Mouse (Mus musculus) limb, embryonic 15.5 days (tissue): ENCODE results near the gene Tnfrsf12a. TPM values are rescaled to one million over a fixed set of nuclear protein-coding genes. Genes with fewer than 3 reads are reported as not detected.

Source experiments
- ATAC-seq: fragments of 200-750 bp; cut with Nextera tagmentation; 2 replicates; pipeline ENCODE4 v1.8.0; 2017; ENCODE audit warnings: low read depth, moderate TSS enrichment; ENCODE audit not compliant: insufficient number of reproducible peaks, low FRiP score, low TSS enrichment
- H3K27ac ChIP-seq: fragments of 300-500 bp; sonication (generic); 2 replicates; pipeline ENCODE4 v1.5.1; 2015; ENCODE audit warnings: moderate library complexity, mild to moderate bottlenecking, inconsistent platforms
- H3K27me3 ChIP-seq: fragments of 300-500 bp; sonication (generic); 2 replicates; pipeline ENCODE4 v1.6.1; 2015; ENCODE audit warnings: inconsistent platforms
- H3K36me3 ChIP-seq: fragments of 300-500 bp; sonication (generic); 2 replicates; pipeline ENCODE4 v1.6.1; 2015; ENCODE audit warnings: inconsistent platforms
- H3K4me1 ChIP-seq: fragments of 300-500 bp; sonication (generic); 2 replicates; pipeline ENCODE4 v1.6.1; 2015; ENCODE audit warnings: inconsistent platforms
- H3K4me2 ChIP-seq: fragments of 300-500 bp; sonication (generic); 2 replicates; pipeline ENCODE4 v1.6.1; 2015; ENCODE audit warnings: mild to moderate bottlenecking, inconsistent platforms
- H3K4me3 ChIP-seq: fragments of 300-500 bp; sonication (generic); 2 replicates; pipeline ENCODE4 v1.5.1; 2015; ENCODE audit warnings: mild to moderate bottlenecking, inconsistent platforms
- H3K9ac ChIP-seq: fragments of 300-500 bp; sonication (generic); 2 replicates; pipeline ENCODE4 v1.6.1; 2015; ENCODE audit warnings: inconsistent platforms
- H3K9me3 ChIP-seq: fragments of 300-500 bp; sonication (generic); 2 replicates; pipeline ENCODE4 v1.6.1; 2016; ENCODE audit warnings: inconsistent platforms
- WGBS: fragments of 180-500 bp; shearing (Covaris S2); methylation state at CpG from one replicate; pipeline ENCODE4 v1.1.7; 2015; 5-methylcytosine and 5-hydroxymethylcytosine counted together
- polyA plus RNA-seq: library from polyadenylated mRNA; unstranded; fragments of >200 nt; fragmentation: Nextera tagmentation; extraction: Ambion mirVana; gene quantifications from 2 replicates; pipeline ENCODE4 v1.2.1, GENCODE M21; 2015

Gene Tnfrsf12a
- polyA plus RNA-seq, 1 experiment from 2014 or later = 28.0 TPM

DNA sequence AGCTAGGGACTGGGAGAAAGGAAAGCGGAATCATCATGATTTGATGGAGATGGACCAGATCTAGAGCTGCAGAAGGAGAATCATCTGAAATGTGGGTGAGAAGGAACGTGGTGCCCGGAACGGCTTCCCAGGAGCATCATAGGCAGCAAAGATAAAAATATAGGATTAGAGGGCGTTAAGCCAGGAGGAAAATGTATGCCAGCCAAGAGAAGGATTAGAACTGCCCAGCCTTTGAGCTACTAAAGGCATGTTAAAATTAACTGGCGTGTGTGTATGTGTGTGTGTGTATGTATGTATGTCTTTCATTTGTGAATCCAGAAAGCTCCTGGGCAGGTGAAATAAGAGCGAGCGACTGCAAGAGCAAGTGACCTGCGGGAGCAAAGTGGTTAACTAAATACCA is 26.0 kb upstream of the Tnfrsf12a start:
- no peak overlapping the region for H3K4me3 ChIP-seq
- 86% methylated on average over 9 of the region's 9 CpGs for WGBS
- H3K27ac ChIP-seq = no peak overlapping the region
- H3K9me3 ChIP-seq = no peaks in the 10 kb centered on the region
- peaks cover 21% of the 10 kb centered on the region for H3K4me1 ChIP-seq
- no peak for ATAC-seq
- no peak overlapping the region for H3K4me2 ChIP-seq
- H3K9ac ChIP-seq = no peak overlapping the region
- H3K36me3 ChIP-seq = no peaks in the 10 kb centered on the region
- peaks cover 38% of the 10 kb centered on the region for H3K27me3 ChIP-seq

DNA sequence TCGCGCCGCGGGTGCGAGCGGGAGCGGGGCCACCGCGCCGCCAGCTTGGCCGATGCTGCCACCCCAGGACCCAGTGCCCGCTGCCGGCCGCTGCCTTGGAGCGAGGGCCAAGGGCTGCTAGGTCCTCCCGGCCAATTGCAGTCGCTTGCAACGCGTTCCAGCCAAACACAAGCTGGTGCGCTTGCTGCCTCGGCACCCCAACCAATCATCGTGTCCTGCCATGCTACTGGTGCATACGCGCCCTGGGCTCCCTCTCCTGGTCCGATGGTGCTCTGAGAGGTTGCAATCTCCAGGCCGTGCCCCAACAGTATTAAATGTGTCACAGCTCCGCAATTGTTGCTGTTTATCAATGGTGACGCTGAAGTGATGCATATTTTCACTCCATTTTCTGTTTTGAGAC is 22.8 kb upstream of the Tnfrsf12a start:
- Histone ChIP-seq H3K4me1 (peaks cover 16% of the 10 kb centered on the region), H3K9ac (peak overlapping the region; percentile 33; the same call in 1 of the 2 replicates), H3K4me2 (peak overlapping the region; percentile 100), H3K27ac (no peak overlapping the region), H3K9me3 (no peaks in the 10 kb centered on the region), H3K4me3 (peak overlapping the region; percentile 60), H3K27me3 (peaks cover 41% of the 10 kb centered on the region), H3K36me3 (no peaks in the 10 kb centered on the region)
- peak; percentile 85 for ATAC-seq
- WGBS = under 1% methylated on average over 25 of the region's 28 CpGs

- no peaks in the 10 kb centered on the region for H3K9me3 ChIP-seq
- peak overlapping the region; percentile 100 for H3K4me2 ChIP-seq
- H3K4me3 ChIP-seq = peak overlapping the region; percentile 60
- peak; percentile 35; the same call in 1 of the 2 replicates for ATAC-seq
- WGBS = 1% methylated on average over 85 of the region's 101 CpGs
- peak overlapping the region; percentile 33 for H3K9ac ChIP-seq
- peaks cover 13% of the 10 kb centered on the region for H3K4me1 ChIP-seq
- H3K27me3 ChIP-seq = peaks cover 41% of the 10 kb centered on the region
- H3K27ac ChIP-seq = no peak overlapping the region
- H3K36me3 ChIP-seq = no peaks in the 10 kb centered on the region
Observed at GRCm38 (mm10) chr17:23699131-23700077, 22.1 kb upstream of the Tnfrsf12a start.

GRCm38 (mm10) chr17:23695801-23696200 is 18.5 kb upstream of the Tnfrsf12a start:
- peaks cover 13% of the 10 kb centered on the region for H3K4me1 ChIP-seq
- H3K4me3 ChIP-seq = no peak overlapping the region
- H3K9me3 ChIP-seq = no peaks in the 10 kb centered on the region
- no peak overlapping the region for H3K27ac ChIP-seq
- no peak for ATAC-seq
- H3K4me2 ChIP-seq = no peak overlapping the region
- WGBS = 10% methylated on average over 3 of the region's 3 CpGs
- H3K27me3 ChIP-seq = peaks cover 30% of the 10 kb centered on the region
- no peak overlapping the region for H3K9ac ChIP-seq
- H3K36me3 ChIP-seq = no peaks in the 10 kb centered on the region

GRCm38 (mm10) chr17:23694491-23694890 is 17.2 kb upstream of the Tnfrsf12a start:
- Histone ChIP-seq H3K4me2 (no peak overlapping the region), H3K4me3 (no peak overlapping the region), H3K36me3 (no peaks in the 10 kb centered on the region), H3K4me1 (peaks cover 4% of the 10 kb centered on the region), H3K27ac (no peak overlapping the region), H3K9me3 (no peaks in the 10 kb centered on the region), H3K27me3 (peaks cover 18% of the 10 kb centered on the region), H3K9ac (no peak overlapping the region)
- ATAC-seq = no peak
- 40% methylated on average over 1 of the region's 1 CpGs for WGBS

GRCm38 (mm10) chr17:23683856-23684672 is 6.8 kb upstream of the Tnfrsf12a start, which contains the start of gene Cldn9:
Gene Cldn9, minus strand, starts transcription at chr17:23684026.
- 16% methylated on average over 15 of the region's 15 CpGs for WGBS
- H3K4me3 ChIP-seq = peak within 1 kb of the TSS; percentile 19
- no peaks in the 10 kb centered on the region for H3K9me3 ChIP-seq
- H3K4me2 ChIP-seq = peak within 1 kb of the TSS; percentile 31
- no peaks in the 10 kb centered on the region for H3K36me3 ChIP-seq
- peaks cover 25% of the 10 kb centered on the region for H3K4me1 ChIP-seq
- ATAC-seq = peak; percentile 50; the same call in 1 of the 2 replicates
- no peak within 1 kb of the TSS for H3K27ac ChIP-seq
- H3K9ac ChIP-seq = no peak within 1 kb of the TSS
- peaks cover 42% of the 10 kb centered on the region for H3K27me3 ChIP-seq

GRCm38 (mm10) chr17:23683226-23683625 is 6.0 kb upstream of the Tnfrsf12a start:
- peaks cover 29% of the 10 kb centered on the region for H3K4me1 ChIP-seq
- 23% methylated on average over 15 of the region's 15 CpGs for WGBS
- peaks cover 49% of the 10 kb centered on the region for H3K27me3 ChIP-seq
- H3K9ac ChIP-seq = no peak overlapping the region
- no peak for ATAC-seq
- H3K4me3 ChIP-seq = peak overlapping the region; percentile 19
- H3K4me2 ChIP-seq = peak overlapping the region; percentile 31
- no peaks in the 10 kb centered on the region for H3K9me3 ChIP-seq
- no peak overlapping the region for H3K27ac ChIP-seq
- no peaks in the 10 kb centered on the region for H3K36me3 ChIP-seq

DNA sequence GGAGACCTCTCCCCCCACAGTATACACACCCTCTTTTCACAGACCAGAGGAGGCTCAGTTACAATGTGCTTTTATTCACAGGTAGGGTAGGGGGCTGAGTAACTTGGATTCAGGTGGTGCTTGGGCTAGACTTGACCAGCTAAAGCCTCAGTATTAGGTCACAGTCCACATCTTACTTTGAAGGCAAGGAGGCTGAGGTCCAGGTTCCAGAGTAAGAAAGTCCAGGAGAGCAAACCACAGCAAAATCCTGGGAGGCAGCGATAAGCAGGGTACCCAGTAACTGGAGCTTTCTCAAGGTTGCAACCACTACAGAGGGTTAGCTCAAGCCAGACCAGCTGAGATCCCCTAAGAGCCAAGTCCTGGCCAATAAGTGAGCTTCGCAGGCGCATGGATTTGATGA is 5.3 kb upstream of the Tnfrsf12a start:
- no peaks in the 10 kb centered on the region for H3K9me3 ChIP-seq
- H3K4me1 ChIP-seq = peaks cover 32% of the 10 kb centered on the region
- no peak for ATAC-seq
- peaks cover 49% of the 10 kb centered on the region for H3K27me3 ChIP-seq
- H3K27ac ChIP-seq = no peak overlapping the region
- WGBS = 71% methylated on average over 3 of the region's 3 CpGs
- H3K4me3 ChIP-seq = no peak overlapping the region
- no peaks in the 10 kb centered on the region for H3K36me3 ChIP-seq
- no peak overlapping the region for H3K4me2 ChIP-seq
- H3K9ac ChIP-seq = no peak overlapping the region

DNA sequence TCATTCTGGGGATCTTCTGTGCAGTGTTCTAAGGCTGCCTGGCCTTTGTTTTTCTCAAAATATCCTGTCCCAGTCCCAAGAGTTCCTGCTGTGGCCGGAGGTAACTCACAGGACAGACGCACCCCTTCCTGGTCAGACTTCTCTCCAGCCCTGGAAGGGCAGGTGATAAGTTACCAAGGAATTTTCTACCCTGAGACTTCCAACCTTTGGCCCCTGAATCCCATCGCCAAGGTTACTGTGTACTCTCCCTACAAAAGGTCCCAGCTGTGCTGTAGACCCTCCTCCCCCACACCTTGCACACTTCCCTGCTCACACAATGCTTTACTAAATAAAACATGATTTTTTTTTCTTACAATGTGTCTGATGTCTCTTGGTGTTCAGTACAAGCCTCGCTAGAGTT is 4.8 kb upstream of the Tnfrsf12a start:
- Histone ChIP-seq H3K9ac (no peak overlapping the region), H3K4me2 (no peak overlapping the region), H3K9me3 (no peaks in the 10 kb centered on the region), H3K4me1 (peaks cover 35% of the 10 kb centered on the region), H3K27ac (no peak overlapping the region), H3K27me3 (peaks cover 49% of the 10 kb centered on the region), H3K4me3 (no peak overlapping the region), H3K36me3 (no peaks in the 10 kb centered on the region)
- 51% methylated on average over 4 of the region's 4 CpGs for WGBS
- ATAC-seq = no peak

DNA sequence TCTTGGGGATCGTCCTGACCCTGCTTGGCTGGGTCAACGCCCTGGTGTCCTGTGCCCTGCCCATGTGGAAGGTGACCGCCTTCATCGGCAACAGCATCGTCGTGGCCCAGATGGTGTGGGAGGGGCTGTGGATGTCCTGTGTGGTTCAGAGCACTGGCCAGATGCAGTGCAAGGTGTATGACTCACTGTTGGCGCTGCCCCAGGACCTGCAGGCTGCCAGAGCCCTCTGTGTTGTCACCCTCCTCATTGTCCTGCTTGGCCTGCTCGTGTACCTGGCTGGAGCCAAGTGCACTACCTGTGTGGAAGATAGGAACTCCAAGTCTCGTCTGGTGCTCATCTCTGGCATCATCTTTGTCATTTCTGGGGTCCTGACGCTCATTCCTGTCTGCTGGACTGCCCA is 3.8 kb upstream of the Tnfrsf12a start:
- Histone ChIP-seq H3K36me3 (no peaks in the 10 kb centered on the region), H3K27me3 (peaks cover 49% of the 10 kb centered on the region), H3K4me2 (no peak overlapping the region), H3K9ac (no peak overlapping the region), H3K27ac (no peak overlapping the region), H3K4me3 (no peak overlapping the region), H3K4me1 (peaks cover 43% of the 10 kb centered on the region), H3K9me3 (no peaks in the 10 kb centered on the region)
- no peak for ATAC-seq
- 69% methylated on average over 10 of the region's 10 CpGs for WGBS

DNA sequence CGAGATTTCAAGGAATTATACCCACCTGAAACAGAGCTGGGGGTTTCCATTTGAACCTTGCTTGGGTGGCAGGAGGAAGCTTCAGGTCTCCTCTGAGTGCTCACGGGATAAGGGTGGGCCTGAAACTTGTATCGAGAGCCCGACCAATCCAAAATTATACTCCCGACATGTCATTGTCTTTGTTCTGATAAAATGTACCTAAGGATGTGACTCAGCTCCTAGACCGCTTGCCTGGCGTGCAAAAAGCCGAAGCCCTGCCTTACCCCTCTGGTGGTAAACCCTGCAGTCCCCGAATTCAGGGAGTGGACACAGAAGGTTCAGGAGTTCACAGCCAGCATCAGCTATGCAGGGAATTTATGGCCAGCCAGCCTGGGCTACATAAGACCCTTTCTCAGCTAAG is 3.1 kb upstream of the Tnfrsf12a start:
- no peak overlapping the region for H3K27ac ChIP-seq
- H3K9ac ChIP-seq = no peak overlapping the region
- peaks cover 50% of the 10 kb centered on the region for H3K4me1 ChIP-seq
- H3K4me2 ChIP-seq = no peak overlapping the region
- 71% methylated on average over 9 of the region's 9 CpGs for WGBS
- no peak overlapping the region for H3K4me3 ChIP-seq
- H3K9me3 ChIP-seq = no peaks in the 10 kb centered on the region
- ATAC-seq = no peak
- H3K27me3 ChIP-seq = peaks cover 49% of the 10 kb centered on the region
- no peaks in the 10 kb centered on the region for H3K36me3 ChIP-seq
